Mouse (Mus musculus) heart, adult 2 months (tissue): ENCODE data around the gene Mcemp1. TPM values are rescaled to one million over a fixed set of nuclear protein-coding genes. Genes with fewer than 3 reads are reported as not detected.
A peak's percentile ranks its signal among the peaks of the same experiment; 100 is the strongest.

Experiments
- DNase-seq, 2 experiments: peaks; one replicate each; pipeline ENCODE4 v3.0.0; 2021
- H3K27ac ChIP-seq: fragments of 200-600 bp; 2 replicates; pipeline ENCODE4 v1.8.1; 2022
- H3K27me3 ChIP-seq: fragments of 200-500 bp; 2 replicates; pipeline ENCODE4 v1.6.1; 2012; ENCODE audit warnings: mild to moderate bottlenecking, low read length, inconsistent platforms, mixed read lengths; ENCODE audit not compliant: control insufficient read depth, insufficient read depth
- H3K36me3 ChIP-seq: fragments of 200-500 bp; 2 replicates; pipeline ENCODE4 v1.6.1; 2012; ENCODE audit warnings: low read length, inconsistent platforms; ENCODE audit not compliant: control insufficient read depth, insufficient read depth
- H3K4me1 ChIP-seq: fragments of 200-500 bp; 2 replicates; pipeline ENCODE4 v1.6.1; 2011; ENCODE audit warnings: low read length; ENCODE audit not compliant: control insufficient read depth, insufficient read depth
- H3K4me3 ChIP-seq: fragments of 200-600 bp; 2 replicates; pipeline ENCODE4 v1.8.1; 2022
- H3K79me2 ChIP-seq: fragments of 200-500 bp; replicated peaks from 2 replicates; pipeline ENCODE4 v1.6.1; 2012; ENCODE audit warnings: mild to moderate bottlenecking, inconsistent platforms, low read length, moderate library complexity, mixed read lengths; ENCODE audit not compliant: control insufficient read depth, insufficient read depth
- H3K9ac ChIP-seq: fragments of 200-500 bp; 2 replicates; pipeline ENCODE4 v1.6.1; 2012; ENCODE audit warnings: low read depth, mild to moderate bottlenecking, control low read depth, inconsistent platforms, low read length, mixed read lengths
- CTCF ChIP-seq: fragments of 200-600 bp; IDR thresholded peaks from 2 replicates; pipeline ENCODE4 v1.8.1; 2022; ENCODE audit warnings: antibody characterized with exemption, mild to moderate bottlenecking, moderate library complexity
- EP300 ChIP-seq: fragments of 200-500 bp; IDR thresholded peaks from 2 replicates; pipeline ENCODE4 v1.6.1; 2011; ENCODE audit warnings: low read depth, low read length, control low read depth; ENCODE audit not compliant: insufficient read depth
- POLR2A ChIP-seq: fragments of 200-500 bp; IDR thresholded peaks from 2 replicates; pipeline ENCODE4 v1.6.1; 2011; ENCODE audit warnings: mild to moderate bottlenecking, low read depth, low read length, control low read depth; ENCODE audit not compliant: insufficient read depth
- WGBS: fragments of 180-500 bp; shearing (Covaris S2); methylation state at CpG from one replicate; pipeline ENCODE4 v1.1.7; 2018; 5-methylcytosine and 5-hydroxymethylcytosine counted together
- intact Hi-C: fragments of 180-260 bp; cut with DNase I; formaldehyde crosslinking; loops from one replicate; pipeline ENCODE4 v1.15.1; 2025
- polyA plus RNA-seq: library from polyadenylated mRNA; depleted of rRNA; stranded (reverse); fragments of >200 nt; gene quantifications from 2 replicates; pipeline ENCODE4 v1.2.3, GENCODE M21; 2012
- total RNA-seq, 2 experiments: library from RNA; stranded (reverse); gene quantifications; 2 replicates each; pipeline ENCODE4 v1.2.3; 2021

Gene Mcemp1
- total and polyA plus RNA-seq, 3 experiments = 0.21 to 0.89 (median 0.31) TPM

- Histone ChIP-seq H3K9ac (no peak overlapping the region), H3K79me2 (no peaks in the 10 kb centered on the region), H3K4me1 (no peaks in the 10 kb centered on the region), H3K4me3 (no peak overlapping the region), H3K36me3 (no peaks in the 10 kb centered on the region), H3K27ac (no peak overlapping the region), H3K27me3 (no peaks in the 10 kb centered on the region)
- intact Hi-C loops = no loop called here
- DNase-seq = no peak
- TF ChIP-seq CTCF (no peak), EP300 (no peak), POLR2A (no peak)
Measured at GRCm38 (mm10) chr8:3684530-3684929, 19.0 kb downstream of the Mcemp1 start.

GRCm38 (mm10) chr8:3685422-3685821, 19.9 kb downstream of the Mcemp1 start:
- no peak for TF ChIP-seq EP300
- TF ChIP-seq CTCF = no peak
- TF ChIP-seq POLR2A = no peak

GRCm38 (mm10) chr8:3687537-3687936, 22.0 kb downstream of the Mcemp1 start:
- WGBS = 65% methylated on average over 6 of the region's 6 CpGs
- Histone ChIP-seq H3K27ac (no peak overlapping the region), H3K4me3 (no peak overlapping the region), H3K9ac (no peak overlapping the region), H3K27me3 (no peaks in the 10 kb centered on the region), H3K36me3 (no peaks in the 10 kb centered on the region), H3K4me1 (no peaks in the 10 kb centered on the region), H3K79me2 (no peaks in the 10 kb centered on the region)
- intact Hi-C loops = no loop called here
- DNase-seq = no peak
- TF ChIP-seq EP300 (no peak), POLR2A (no peak)

More at GRCm38 (mm10) chr8:3685422-3685821, 19.9 kb downstream of the Mcemp1 start:
- no peaks in the 10 kb centered on the region for H3K4me1 ChIP-seq
- H3K79me2 ChIP-seq = no peaks in the 10 kb centered on the region
- H3K27me3 ChIP-seq = no peaks in the 10 kb centered on the region
- no peak overlapping the region for H3K27ac ChIP-seq
- no peak overlapping the region for H3K4me3 ChIP-seq
- no peaks in the 10 kb centered on the region for H3K36me3 ChIP-seq
- no peak overlapping the region for H3K9ac ChIP-seq
- intact Hi-C loops = no loop called here
- no peak for DNase-seq
- 47% methylated on average over 5 of the region's 5 CpGs for WGBS

- WGBS = 63% methylated on average over 3 of the region's 3 CpGs
- no peak for DNase-seq
- intact Hi-C loops = no loop called here
Measured at GRCm38 (mm10) chr8:3690774-3691173, 25.2 kb downstream of the Mcemp1 start.

GRCm38 (mm10) chr8:3694121-3694520, 28.6 kb downstream of the Mcemp1 start, which contains the start of gene Fcer2a:
Gene Fcer2a (minus strand): TSS chr8:3694175.
- no peaks in the 10 kb centered on the region for H3K4me1 ChIP-seq
- H3K9ac ChIP-seq = no peak within 1 kb of the TSS
- peak in 1 of 2 experiments; percentile 4 for DNase-seq
- intact Hi-C loops = no loop called here
- no peaks in the 10 kb centered on the region for H3K27me3 ChIP-seq
- H3K79me2 ChIP-seq = no peaks in the 10 kb centered on the region
- WGBS = 64% methylated on average over 3 of the region's 3 CpGs
- H3K4me3 ChIP-seq = no peak within 1 kb of the TSS
- TF ChIP-seq EP300 (no peak), POLR2A (no peak), CTCF (no peak)
- H3K36me3 ChIP-seq = no peaks in the 10 kb centered on the region
- no peak within 1 kb of the TSS for H3K27ac ChIP-seq

More at GRCm38 (mm10) chr8:3690774-3691173, 25.2 kb downstream of the Mcemp1 start:
- Histone ChIP-seq H3K4me1 (no peaks in the 10 kb centered on the region), H3K4me3 (no peak overlapping the region), H3K9ac (no peak overlapping the region), H3K27me3 (no peaks in the 10 kb centered on the region), H3K36me3 (no peaks in the 10 kb centered on the region), H3K79me2 (no peaks in the 10 kb centered on the region), H3K27ac (no peak overlapping the region)
- no peak for TF ChIP-seq CTCF
- no peak for TF ChIP-seq EP300
- TF ChIP-seq POLR2A = no peak

GRCm38 (mm10) chr8:3701491-3701890, 35.9 kb downstream of the Mcemp1 start:
- Histone ChIP-seq H3K4me3 (no peak overlapping the region), H3K27me3 (no peaks in the 10 kb centered on the region), H3K36me3 (no peaks in the 10 kb centered on the region), H3K4me1 (no peaks in the 10 kb centered on the region), H3K79me2 (no peaks in the 10 kb centered on the region), H3K9ac (no peak overlapping the region), H3K27ac (no peak overlapping the region)
- intact Hi-C loops = no loop called here
- TF ChIP-seq CTCF (no peak), EP300 (no peak), POLR2A (no peak)
- WGBS = 79% methylated on average over 1 of the region's 1 CpGs
- no peak for DNase-seq
